Comparison of ENCODE assay signal across 8 mouse cellular contexts in genomic region chr2:24934441-24934963, GRCm38 (mm10). TPM values are rescaled to one million over a fixed set of nuclear protein-coding genes. Genes with fewer than 3 reads are reported as not detected.
DNase-seq lines count a peak whose midpoint lies in the region; ATAC-seq and TF ChIP-seq lines count a peak whose summit lies in the region.

No protein-coding gene starts in this region.

- H3K36me3 ChIP-seq in forebrain, embryonic 12.5 days (replicated peaks) = no peaks in the 10 kb centered on the region
- H3K36me3 ChIP-seq in kidney, embryonic 14.5 days (ENCODE audit: control insufficient read depth, insufficient read depth, low read length) = no peaks in the 10 kb centered on the region
- H3K36me3 ChIP-seq in midbrain, embryonic 10.5 days = no peaks in the 10 kb centered on the region

- peak overlapping the region; percentile 78 for H3K27ac ChIP-seq in layer of hippocampus, adult 2 months
- H3K27ac ChIP-seq in bone marrow macrophage, adult 2 months (ENCODE audit: insufficient read depth, low read depth, low read length) = peak overlapping the region; percentile 86
- no peak overlapping the region for H3K27ac ChIP-seq in forebrain, embryonic 12.5 days
- H3K27ac ChIP-seq in kidney, embryonic 14.5 days (ENCODE audit: low read depth, low read length) = peak overlapping the region; percentile 73
- peak overlapping the region; percentile 81 for H3K27ac ChIP-seq in midbrain, embryonic 10.5 days (replicated peaks)

- H3K4me1 ChIP-seq in bone marrow macrophage, adult 2 months (ENCODE audit: control insufficient read depth, insufficient read depth, low read length) = peaks cover 10% of the 10 kb centered on the region; the same call in 1 of the 2 replicates
- peaks cover 15% of the 10 kb centered on the region for H3K4me1 ChIP-seq in forebrain, embryonic 12.5 days
- peaks cover 12% of the 10 kb centered on the region; the same call in 1 of the 2 replicates for H3K4me1 ChIP-seq in kidney, embryonic 14.5 days (ENCODE audit: control insufficient read depth, insufficient read depth, low read length)
- H3K4me1 ChIP-seq in midbrain, embryonic 10.5 days = peaks cover 19% of the 10 kb centered on the region

- no peak for DNase-seq in layer of hippocampus, adult 2 months (ENCODE audit: low spot score in 2 of 2)
- no peak for DNase-seq in layer of hippocampus, adult 18-20 months (ENCODE audit: low spot score in 2 of 2)
- no peak for DNase-seq in midbrain, embryonic 10.5 days (ENCODE audit: low spot score)
- no peak for DNase-seq in thymus, postnatal 0 days (ENCODE audit: low spot score)
- DNase-seq in ovary, adult 18-20 months (ENCODE audit: low spot score) = no peak

- H3K9me3 ChIP-seq in forebrain, embryonic 12.5 days = no peaks in the 10 kb centered on the region
- no peaks in the 10 kb centered on the region for H3K9me3 ChIP-seq in kidney, embryonic 14.5 days (ENCODE audit: control insufficient read depth, low read length)
- H3K9me3 ChIP-seq in midbrain, embryonic 10.5 days (replicated peaks) = no peaks in the 10 kb centered on the region

- TF ChIP-seq POLR2A in bone marrow macrophage, adult 2 months (IDR thresholded peaks at IDR 0.05; ENCODE audit: borderline replicate concordance, low read depth, low read length) = no peak

- ATAC-seq in forebrain, embryonic 12.5 days (ENCODE audit: low FRiP score) = peak; percentile 69
- peak; percentile 56 for ATAC-seq in kidney, embryonic 14.5 days (ENCODE audit: low FRiP score, low TSS enrichment)

- peak overlapping the region; percentile 74 for H3K4me3 ChIP-seq in layer of hippocampus, adult 2 months
- peak overlapping the region; percentile 96 for H3K4me3 ChIP-seq in bone marrow macrophage, adult 2 months (ENCODE audit: insufficient read depth, low read length)
- H3K4me3 ChIP-seq in forebrain, embryonic 12.5 days (replicated peaks) = peak overlapping the region; percentile 61
- H3K4me3 ChIP-seq in kidney, embryonic 14.5 days (ENCODE audit: low read length) = peak overlapping the region; percentile 65
- peak overlapping the region; percentile 73 for H3K4me3 ChIP-seq in midbrain, embryonic 10.5 days

- peak overlapping the region; percentile 95 for H3K4me2 ChIP-seq in forebrain, embryonic 12.5 days
- peak overlapping the region; percentile 95 for H3K4me2 ChIP-seq in kidney, embryonic 14.5 days (replicated peaks; ENCODE audit: low read depth, low read length)

- H3K27me3 ChIP-seq in forebrain, embryonic 12.5 days = peaks cover 6% of the 10 kb centered on the region; the same call in 1 of the 2 replicates
- H3K27me3 ChIP-seq in kidney, embryonic 14.5 days (ENCODE audit: control insufficient read depth, insufficient read depth, low read length) = no peaks in the 10 kb centered on the region
- H3K27me3 ChIP-seq in midbrain, embryonic 10.5 days (ENCODE audit: low read depth, poor library complexity, severe bottlenecking) = peaks cover 32% of the 10 kb centered on the region

- H3K9ac ChIP-seq in forebrain, embryonic 12.5 days = peak overlapping the region; percentile 71
- H3K9ac ChIP-seq in kidney, embryonic 14.5 days (ENCODE audit: low read depth, low read length) = peak overlapping the region; percentile 66

- 6% methylated on average over 19 of the region's 19 CpGs for WGBS in forebrain, embryonic 12.5 days
- 5% methylated on average over 19 of the region's 19 CpGs for WGBS in kidney, embryonic 14.5 days
- WGBS in midbrain, embryonic 10.5 days = 4% methylated on average over 19 of the region's 19 CpGs

- TF ChIP-seq CTCF in layer of hippocampus, adult 2 months (conservative IDR thresholded peaks at IDR 0.05) = no peak
- TF ChIP-seq CTCF in bone marrow macrophage, adult 2 months (IDR thresholded peaks at IDR 0.05; ENCODE audit: low read depth, low read length) = no peak

RNA-seq across cellular contexts. Expression of gene Arrdc1, which starts 0.6 kb away (rescaled TPM):
- 10 to 100 TPM; 11.5 to 18.3 TPM for total RNA-seq in layer of hippocampus, adult 2 months (2021)
- total RNA-seq in layer of hippocampus, adult 18-20 months (2021) = 10 to 100 TPM; 11.2 to 11.3 TPM
- polyA plus RNA-seq in bone marrow macrophage, adult 2 months (2012; ENCODE audit: insufficient read depth, insufficient read length, missing spikeins) = 97.6 and 102 TPM in 2 replicates
- 15.2 and 17.4 TPM in 2 replicates for polyA plus RNA-seq in forebrain, embryonic 12.5 days (2016; fragmentation: Nextera tagmentation; extraction: Ambion mirVana)
- 35.7 and 40.3 TPM in 2 replicates for polyA plus RNA-seq in kidney, embryonic 14.5 days (2014; fragmentation: Nextera tagmentation; extraction: Ambion mirVana)
- 16.0 and 16.2 TPM in 2 replicates for polyA plus RNA-seq in midbrain, embryonic 10.5 days (2016; fragmentation: Nextera tagmentation; extraction: Ambion mirVana)
- 67.1 and 67.9 TPM in 2 replicates for polyA plus RNA-seq in thymus, postnatal 0 days (2015; fragmentation: Nextera tagmentation; extraction: Ambion mirVana)

RNA-seq across cellular contexts. Expression of gene Ehmt1, which starts 15.1 kb away (rescaled TPM):
- 10 to 100 TPM; 63.3 to 70.0 TPM for total RNA-seq in layer of hippocampus, adult 2 months (2021)
- total RNA-seq in layer of hippocampus, adult 18-20 months (2021) = 10 to 100 TPM; 53.3 to 58.8 TPM
- polyA plus RNA-seq in bone marrow macrophage, adult 2 months (2012; ENCODE audit: insufficient read depth, insufficient read length, missing spikeins) = 29.9 and 32.9 TPM in 2 replicates
- polyA plus RNA-seq in forebrain, embryonic 12.5 days (2016; fragmentation: Nextera tagmentation; extraction: Ambion mirVana) = 147 and 148 TPM in 2 replicates
- polyA plus RNA-seq in kidney, embryonic 14.5 days (2014; fragmentation: Nextera tagmentation; extraction: Ambion mirVana) = 61.3 and 101 TPM in 2 replicates
- polyA plus RNA-seq in midbrain, embryonic 10.5 days (2016; fragmentation: Nextera tagmentation; extraction: Ambion mirVana) = 137 and 151 TPM in 2 replicates
- polyA plus RNA-seq in thymus, postnatal 0 days (2015; fragmentation: Nextera tagmentation; extraction: Ambion mirVana) = 50.4 and 53.6 TPM in 2 replicates

RNA-seq across cellular contexts. Expression of gene Zmynd19, which starts 15.1 kb away (rescaled TPM):
- total RNA-seq in layer of hippocampus, adult 2 months (2021) = 10 to 100 TPM; 35.0 to 36.2 TPM
- 10 to 100 TPM; 36.4 to 39.1 TPM for total RNA-seq in layer of hippocampus, adult 18-20 months (2021)
- polyA plus RNA-seq in bone marrow macrophage, adult 2 months (2012; ENCODE audit: insufficient read depth, insufficient read length, missing spikeins) = 6.5 and 7.6 TPM in 2 replicates
- polyA plus RNA-seq in forebrain, embryonic 12.5 days (2016; fragmentation: Nextera tagmentation; extraction: Ambion mirVana) = 21.8 and 21.9 TPM in 2 replicates
- 15.2 and 28.5 TPM in 2 replicates for polyA plus RNA-seq in kidney, embryonic 14.5 days (2014; fragmentation: Nextera tagmentation; extraction: Ambion mirVana)
- polyA plus RNA-seq in midbrain, embryonic 10.5 days (2016; fragmentation: Nextera tagmentation; extraction: Ambion mirVana) = 22.8 and 23.2 TPM in 2 replicates
- 16.1 TPM in 2 replicates for polyA plus RNA-seq in thymus, postnatal 0 days (2015; fragmentation: Nextera tagmentation; extraction: Ambion mirVana)

RNA-seq across cellular contexts. Expression of gene Dph7, which starts 27.7 kb away (rescaled TPM):
- total RNA-seq in layer of hippocampus, adult 2 months (2021) = 10 to 100 TPM; 30.5 to 39.6 TPM
- 10 to 100 TPM; 34.1 to 34.2 TPM for total RNA-seq in layer of hippocampus, adult 18-20 months (2021)
- polyA plus RNA-seq in bone marrow macrophage, adult 2 months (2012; ENCODE audit: insufficient read depth, insufficient read length, missing spikeins) = 8.2 and 8.7 TPM in 2 replicates
- 31.2 and 34.1 TPM in 2 replicates for polyA plus RNA-seq in forebrain, embryonic 12.5 days (2016; fragmentation: Nextera tagmentation; extraction: Ambion mirVana)
- polyA plus RNA-seq in kidney, embryonic 14.5 days (2014; fragmentation: Nextera tagmentation; extraction: Ambion mirVana) = 26.4 and 30.2 TPM in 2 replicates
- polyA plus RNA-seq in midbrain, embryonic 10.5 days (2016; fragmentation: Nextera tagmentation; extraction: Ambion mirVana) = 33.9 and 36.3 TPM in 2 replicates
- 25.1 and 27.9 TPM in 2 replicates for polyA plus RNA-seq in thymus, postnatal 0 days (2015; fragmentation: Nextera tagmentation; extraction: Ambion mirVana)

RNA-seq across cellular contexts. Expression of gene Mrpl41, which starts 40.4 kb away (rescaled TPM):
- 10 to 100 TPM; 84.0 to 86.9 TPM for total RNA-seq in layer of hippocampus, adult 2 months (2021)
- total RNA-seq in layer of hippocampus, adult 18-20 months (2021) = 10 to 100 TPM; 88.0 to 88.2 TPM
- 30.9 and 31.6 TPM in 2 replicates for polyA plus RNA-seq in bone marrow macrophage, adult 2 months (2012; ENCODE audit: insufficient read depth, insufficient read length, missing spikeins)
- polyA plus RNA-seq in forebrain, embryonic 12.5 days (2016; fragmentation: Nextera tagmentation; extraction: Ambion mirVana) = 132 and 143 TPM in 2 replicates
- polyA plus RNA-seq in kidney, embryonic 14.5 days (2014; fragmentation: Nextera tagmentation; extraction: Ambion mirVana) = 132 and 152 TPM in 2 replicates
- 139 and 143 TPM in 2 replicates for polyA plus RNA-seq in midbrain, embryonic 10.5 days (2016; fragmentation: Nextera tagmentation; extraction: Ambion mirVana)
- polyA plus RNA-seq in thymus, postnatal 0 days (2015; fragmentation: Nextera tagmentation; extraction: Ambion mirVana) = 175 and 188 TPM in 2 replicates
